Mouse (Mus musculus): ENCODE results near the gene Spon1. TPM values are rescaled to one million over a fixed set of nuclear protein-coding genes. Genes with fewer than 3 reads are reported as not detected.

The Spon1 gene
- polyA plus RNA-seq, 1 experiment = 1.2 TPM

GRCm38 (mm10) chr7:113774906-113775305 is 9.1 kb downstream of the Spon1 start:
- 89% methylated on average over 3 of the region's 3 CpGs for WGBS
- Histone ChIP-seq H3K36me3 (ENCODE audit: control insufficient read depth, insufficient read depth, low read length) (no peaks in the 10 kb centered on the region), H3K4me1 (ENCODE audit: control insufficient read depth, insufficient read depth, insufficient read length) (no peaks in the 10 kb centered on the region; the same call in 1 of the 2 replicates), H3K27me3 (ENCODE audit: control insufficient read depth, insufficient read depth, low read length) (no peaks in the 10 kb centered on the region), H3K4me3 (ENCODE audit: extremely low read depth, insufficient read depth, insufficient read length) (no peak overlapping the region), H3K27ac (ENCODE audit: insufficient read depth, low read length) (no peak overlapping the region)
- no peak for DNase-seq (ENCODE audit: low read depth in 1 of 2, low spot score in 2 of 2)
- TF ChIP-seq CTCF (IDR thresholded peaks at IDR 0.05; ENCODE audit: extremely low read depth, insufficient read depth, insufficient read length, insufficient replicate concordance) (no peak), POLR2A (IDR thresholded peaks at IDR 0.05; ENCODE audit: low read depth, low read length) (no peak)

GRCm38 (mm10) chr7:113778546-113778945 is 12.7 kb downstream of the Spon1 start:
- 83% methylated on average over 6 of the region's 6 CpGs for WGBS
- no peaks in the 10 kb centered on the region for H3K36me3 ChIP-seq (ENCODE audit: control insufficient read depth, insufficient read depth, low read length)
- TF ChIP-seq CTCF (IDR thresholded peaks at IDR 0.05; ENCODE audit: extremely low read depth, insufficient read depth, insufficient read length, insufficient replicate concordance) (no peak), POLR2A (IDR thresholded peaks at IDR 0.05; ENCODE audit: low read depth, low read length) (no peak)
- no peak for DNase-seq (ENCODE audit: low read depth in 1 of 2, low spot score in 2 of 2)
- no peak overlapping the region for H3K4me3 ChIP-seq (ENCODE audit: extremely low read depth, insufficient read depth, insufficient read length)
- H3K27me3 ChIP-seq (ENCODE audit: control insufficient read depth, insufficient read depth, low read length) = no peaks in the 10 kb centered on the region
- no peaks in the 10 kb centered on the region; the same call in 1 of the 2 replicates for H3K4me1 ChIP-seq (ENCODE audit: control insufficient read depth, insufficient read depth, insufficient read length)
- H3K27ac ChIP-seq (ENCODE audit: insufficient read depth, low read length) = no peak overlapping the region

GRCm38 (mm10) chr7:113780286-113780685 is 14.5 kb downstream of the Spon1 start:
- TF ChIP-seq CTCF (IDR thresholded peaks at IDR 0.05; ENCODE audit: extremely low read depth, insufficient read depth, insufficient read length, insufficient replicate concordance) (no peak), POLR2A (IDR thresholded peaks at IDR 0.05; ENCODE audit: low read depth, low read length) (no peak)
- no peaks in the 10 kb centered on the region; the same call in 1 of the 2 replicates for H3K4me1 ChIP-seq (ENCODE audit: control insufficient read depth, insufficient read depth, insufficient read length)
- 40% methylated on average over 5 of the region's 5 CpGs for WGBS
- no peak overlapping the region for H3K27ac ChIP-seq (ENCODE audit: insufficient read depth, low read length)
- no peaks in the 10 kb centered on the region for H3K36me3 ChIP-seq (ENCODE audit: control insufficient read depth, insufficient read depth, low read length)
- no peak for DNase-seq (ENCODE audit: low read depth in 1 of 2, low spot score in 2 of 2)
- H3K27me3 ChIP-seq (ENCODE audit: control insufficient read depth, insufficient read depth, low read length) = no peaks in the 10 kb centered on the region
- no peak overlapping the region for H3K4me3 ChIP-seq (ENCODE audit: extremely low read depth, insufficient read depth, insufficient read length)

GRCm38 (mm10) chr7:113791991-113792390 is 26.2 kb downstream of the Spon1 start:
- no peak overlapping the region for H3K4me3 ChIP-seq (ENCODE audit: extremely low read depth, insufficient read depth, insufficient read length)
- no peak overlapping the region for H3K27ac ChIP-seq (ENCODE audit: insufficient read depth, low read length)
- no peaks in the 10 kb centered on the region for H3K27me3 ChIP-seq (ENCODE audit: control insufficient read depth, insufficient read depth, low read length)
- no peaks in the 10 kb centered on the region for H3K36me3 ChIP-seq (ENCODE audit: control insufficient read depth, insufficient read depth, low read length)
- H3K4me1 ChIP-seq (ENCODE audit: control insufficient read depth, insufficient read depth, insufficient read length) = no peaks in the 10 kb centered on the region
- TF ChIP-seq CTCF (IDR thresholded peaks at IDR 0.05; ENCODE audit: extremely low read depth, insufficient read depth, insufficient read length, insufficient replicate concordance) (no peak), POLR2A (IDR thresholded peaks at IDR 0.05; ENCODE audit: low read depth, low read length) (no peak)
- DNase-seq (ENCODE audit: low read depth in 1 of 2, low spot score in 2 of 2) = no peak
- WGBS = 90% methylated on average over 5 of the region's 5 CpGs

GRCm38 (mm10) chr7:113792871-113793270 is 27.1 kb downstream of the Spon1 start:
- H3K4me1 ChIP-seq (ENCODE audit: control insufficient read depth, insufficient read depth, insufficient read length) = no peaks in the 10 kb centered on the region
- no peak overlapping the region for H3K4me3 ChIP-seq (ENCODE audit: extremely low read depth, insufficient read depth, insufficient read length)
- H3K36me3 ChIP-seq (ENCODE audit: control insufficient read depth, insufficient read depth, low read length) = no peaks in the 10 kb centered on the region
- no peak overlapping the region for H3K27ac ChIP-seq (ENCODE audit: insufficient read depth, low read length)
- no peak for TF ChIP-seq CTCF (IDR thresholded peaks at IDR 0.05; ENCODE audit: extremely low read depth, insufficient read depth, insufficient read length, insufficient replicate concordance)
- TF ChIP-seq POLR2A (IDR thresholded peaks at IDR 0.05; ENCODE audit: low read depth, low read length) = no peak
- no peaks in the 10 kb centered on the region for H3K27me3 ChIP-seq (ENCODE audit: control insufficient read depth, insufficient read depth, low read length)
- DNase-seq (ENCODE audit: low read depth in 1 of 2, low spot score in 2 of 2) = no peak
- WGBS = 83% methylated on average over 3 of the region's 3 CpGs

GRCm38 (mm10) chr7:113795209-113795608 is 29.4 kb downstream of the Spon1 start:
- WGBS = 89% methylated on average over 5 of the region's 5 CpGs
- no peak overlapping the region for H3K27ac ChIP-seq (ENCODE audit: insufficient read depth, low read length)
- no peak for TF ChIP-seq CTCF (IDR thresholded peaks at IDR 0.05; ENCODE audit: extremely low read depth, insufficient read depth, insufficient read length, insufficient replicate concordance)
- TF ChIP-seq POLR2A (IDR thresholded peaks at IDR 0.05; ENCODE audit: low read depth, low read length) = no peak

GRCm38 (mm10) chr7:113797134-113797533 is 31.3 kb downstream of the Spon1 start:
- Histone ChIP-seq H3K4me1 (ENCODE audit: control insufficient read depth, insufficient read depth, insufficient read length) (no peaks in the 10 kb centered on the region), H3K27me3 (ENCODE audit: control insufficient read depth, insufficient read depth, low read length) (no peaks in the 10 kb centered on the region), H3K4me3 (ENCODE audit: extremely low read depth, insufficient read depth, insufficient read length) (no peak overlapping the region), H3K36me3 (ENCODE audit: control insufficient read depth, insufficient read depth, low read length) (no peaks in the 10 kb centered on the region), H3K27ac (ENCODE audit: insufficient read depth, low read length) (no peak overlapping the region)
- 87% methylated on average over 4 of the region's 4 CpGs for WGBS
- no peak for DNase-seq (ENCODE audit: low read depth in 1 of 2, low spot score in 2 of 2)
- TF ChIP-seq POLR2A (IDR thresholded peaks at IDR 0.05; ENCODE audit: low read depth, low read length) (no peak), CTCF (IDR thresholded peaks at IDR 0.05; ENCODE audit: extremely low read depth, insufficient read depth, insufficient read length, insufficient replicate concordance) (no peak)

More at GRCm38 (mm10) chr7:113795209-113795608, 29.4 kb downstream of the Spon1 start:
- no peaks in the 10 kb centered on the region for H3K27me3 ChIP-seq (ENCODE audit: control insufficient read depth, insufficient read depth, low read length)
- no peaks in the 10 kb centered on the region for H3K36me3 ChIP-seq (ENCODE audit: control insufficient read depth, insufficient read depth, low read length)
- H3K4me3 ChIP-seq (ENCODE audit: extremely low read depth, insufficient read depth, insufficient read length) = no peak overlapping the region
- no peak for DNase-seq (ENCODE audit: low read depth in 1 of 2, low spot score in 2 of 2)
- no peaks in the 10 kb centered on the region for H3K4me1 ChIP-seq (ENCODE audit: control insufficient read depth, insufficient read depth, insufficient read length)
